Comparison of ENCODE assay signal across 15 mouse cellular contexts in genomic region chr2:156318491-156318890, GRCm38 (mm10).
"Had no signal": no experiment of that assay in that cellular context is flagged by ENCODE, and none has a peak within 500 bp of the region (broad histone marks: within the 10 kb centered on the region; RNA-seq: fewer than 3 reads in every experiment).

No protein-coding gene starts in this region.

- H3K9me3 ChIP-seq: midbrain, embryonic 13.5 days; midbrain, embryonic 15.5 days; neural tube, embryonic 12.5 days; stomach, embryonic 15.5 days had no signal

- H3K4me1 ChIP-seq: neural tube, embryonic 12.5 days; stomach, embryonic 15.5 days had no signal

- H3K27me3 ChIP-seq: midbrain, embryonic 13.5 days; midbrain, embryonic 15.5 days; neural tube, embryonic 12.5 days; stomach, embryonic 15.5 days had no signal

- DNase-seq: lung, adult 18-20 months; lung, embryonic 14.5 days; lung, postnatal 10 days; lung, postnatal 4 days; right cerebral cortex, postnatal 14 days; thymus, adult 2 months; thymus, postnatal 25 days; thymus, postnatal 4 days had no signal

- ATAC-seq: midbrain, embryonic 13.5 days; midbrain, embryonic 15.5 days had no signal

- H3K27ac ChIP-seq: liver, embryonic 14.5 days; midbrain, embryonic 13.5 days; midbrain, embryonic 15.5 days; neural tube, embryonic 12.5 days; stomach, embryonic 15.5 days; stomach, postnatal 0 days had no signal

- H3K4me3 ChIP-seq: megakaryocyte, embryonic 14.5 days; midbrain, embryonic 13.5 days; midbrain, embryonic 15.5 days; neural tube, embryonic 12.5 days; stomach, embryonic 15.5 days had no signal

- H3K36me3 ChIP-seq: midbrain, embryonic 15.5 days had no signal
